Mouse (Mus musculus): ENCODE data around the gene Map2. TPM values are rescaled to one million over a fixed set of nuclear protein-coding genes. Genes with fewer than 3 reads are reported as not detected.

Map2 gene
- polyA plus RNA-seq, 1 experiment from 2014 or later: 309 TPM

- under 1% methylated on average over 64 of the region's 83 CpGs for WGBS
- Histone ChIP-seq H3K36me3 (ENCODE audit: control insufficient read depth, insufficient read depth, low read length) (no peaks in the 10 kb centered on the region; the same call in 1 of the 2 replicates), H3K4me1 (ENCODE audit: control insufficient read depth, insufficient read depth, low read depth, low read length) (peaks cover 3% of the 10 kb centered on the region; the same call in 1 of the 2 replicates), H3K27me3 (replicated peaks; ENCODE audit: control insufficient read depth, insufficient read depth, low read length) (no peaks in the 10 kb centered on the region), H3K9me3 (ENCODE audit: control insufficient read depth, low read length) (no peaks in the 10 kb centered on the region), H3K4me3 (ENCODE audit: low read length) (peak within 1 kb of the TSS; percentile 72), H3K27ac (ENCODE audit: low read depth, low read length) (peak within 1 kb of the TSS; percentile 76), H3K9ac (ENCODE audit: low read depth, low read length) (peak within 1 kb of the TSS; percentile 86), H3K4me2 (ENCODE audit: low read length) (peak within 1 kb of the TSS; percentile 75)
- peak; percentile 95 for ATAC-seq
Measured at GRCm38 (mm10) chr1:66467821-66468703, 293.0 kb downstream of the Map2 start, which contains the start of gene Unc80. Gene Unc80 (plus strand): TSS chr1:66468367.

- Histone ChIP-seq H3K4me3 (ENCODE audit: low read length) (peak overlapping the region; percentile 72), H3K4me2 (ENCODE audit: low read length) (peak overlapping the region; percentile 75), H3K4me1 (ENCODE audit: control insufficient read depth, insufficient read depth, low read depth, low read length) (peaks cover 3% of the 10 kb centered on the region; the same call in 1 of the 2 replicates), H3K9ac (ENCODE audit: low read depth, low read length) (peak overlapping the region; percentile 86), H3K27ac (ENCODE audit: low read depth, low read length) (no peak overlapping the region; the same call in 1 of the 2 replicates), H3K9me3 (ENCODE audit: control insufficient read depth, low read length) (no peaks in the 10 kb centered on the region), H3K36me3 (ENCODE audit: control insufficient read depth, insufficient read depth, low read length) (peaks cover 4% of the 10 kb centered on the region; the same call in 1 of the 2 replicates), H3K27me3 (replicated peaks; ENCODE audit: control insufficient read depth, insufficient read depth, low read length) (no peaks in the 10 kb centered on the region)
- WGBS: 4% methylated on average over 3 of the region's 3 CpGs
- ATAC-seq: peak; percentile 62
Measured at GRCm38 (mm10) chr1:66468704-66469020, 293.6 kb downstream of the Map2 start.

GRCm38 (mm10) chr1:66482751-66483150, 307.7 kb downstream of the Map2 start:
- H3K27ac ChIP-seq (ENCODE audit: low read depth, low read length): no peak overlapping the region
- H3K9me3 ChIP-seq (ENCODE audit: control insufficient read depth, low read length): no peaks in the 10 kb centered on the region
- H3K36me3 ChIP-seq (ENCODE audit: control insufficient read depth, insufficient read depth, low read length): peaks cover 3% of the 10 kb centered on the region; the same call in 1 of the 2 replicates
- no peaks in the 10 kb centered on the region for H3K4me1 ChIP-seq (ENCODE audit: control insufficient read depth, insufficient read depth, low read depth, low read length)
- no peaks in the 10 kb centered on the region for H3K27me3 ChIP-seq (replicated peaks; ENCODE audit: control insufficient read depth, insufficient read depth, low read length)
- 81% methylated on average over 3 of the region's 3 CpGs for WGBS
- ATAC-seq: no peak
- no peak overlapping the region for H3K9ac ChIP-seq (ENCODE audit: low read depth, low read length)
- H3K4me2 ChIP-seq (ENCODE audit: low read length): no peak overlapping the region
- no peak overlapping the region for H3K4me3 ChIP-seq (ENCODE audit: low read length)

Other genes with a start within 250 kb of the Map2 start
- gene Crygf, start 248.8 kb upstream of the Map2 start, polyA plus RNA-seq (2015; fragmentation: Nextera tagmentation; extraction: Ambion mirVana): not detected in 2 replicates

Data from hindbrain, embryonic 16.5 days (tissue).